Comparison of ENCODE assay signal across 12 mouse cellular contexts in genomic region chr6:129161951-129162350, GRCm38 (mm10). TPM values are rescaled to one million over a fixed set of nuclear protein-coding genes. Genes with fewer than 3 reads are reported as not detected.
"Had no signal": no experiment of that assay in that cellular context is flagged by ENCODE, and none has a peak within 500 bp of the region (broad histone marks: within the 10 kb centered on the region; RNA-seq: fewer than 3 reads in every experiment).

No protein-coding gene starts in this region.

- H3K4me1 ChIP-seq: kidney, embryonic 15.5 days; limb, embryonic 13.5 days; midbrain, embryonic 10.5 days; neural tube, embryonic 13.5 days had no signal

- H3K4me3 ChIP-seq: kidney, embryonic 15.5 days; limb, embryonic 13.5 days; midbrain, embryonic 10.5 days; neural tube, embryonic 13.5 days had no signal

- DNase-seq: kidney, adult 2 months; kidney, postnatal 14 days; layer of hippocampus, postnatal 36 days; lung, adult 18-20 months; lung, postnatal 36 days; midbrain, embryonic 14.5 days; right cerebral cortex, postnatal 14 days; thymus, postnatal 4 days had no signal

RNA-seq across cellular contexts. Expression of gene Clec2d, which starts 18.5 kb away (rescaled TPM):
- polyA plus RNA-seq: limb, embryonic 13.5 days; midbrain, embryonic 10.5 days; neural tube, embryonic 13.5 days had no signal
